Mouse (Mus musculus) fat pad, adult 2 months (tissue): Measurements from ENCODE around the gene Plxna2.

Experiments used
- DNase-seq: peaks from one replicate; pipeline ENCODE4 v3.0.0-alpha.2; 2011; ENCODE audit warnings: low read depth, low spot score; ENCODE audit errors: extremely low read depth

Plxna2 gene

DNA sequence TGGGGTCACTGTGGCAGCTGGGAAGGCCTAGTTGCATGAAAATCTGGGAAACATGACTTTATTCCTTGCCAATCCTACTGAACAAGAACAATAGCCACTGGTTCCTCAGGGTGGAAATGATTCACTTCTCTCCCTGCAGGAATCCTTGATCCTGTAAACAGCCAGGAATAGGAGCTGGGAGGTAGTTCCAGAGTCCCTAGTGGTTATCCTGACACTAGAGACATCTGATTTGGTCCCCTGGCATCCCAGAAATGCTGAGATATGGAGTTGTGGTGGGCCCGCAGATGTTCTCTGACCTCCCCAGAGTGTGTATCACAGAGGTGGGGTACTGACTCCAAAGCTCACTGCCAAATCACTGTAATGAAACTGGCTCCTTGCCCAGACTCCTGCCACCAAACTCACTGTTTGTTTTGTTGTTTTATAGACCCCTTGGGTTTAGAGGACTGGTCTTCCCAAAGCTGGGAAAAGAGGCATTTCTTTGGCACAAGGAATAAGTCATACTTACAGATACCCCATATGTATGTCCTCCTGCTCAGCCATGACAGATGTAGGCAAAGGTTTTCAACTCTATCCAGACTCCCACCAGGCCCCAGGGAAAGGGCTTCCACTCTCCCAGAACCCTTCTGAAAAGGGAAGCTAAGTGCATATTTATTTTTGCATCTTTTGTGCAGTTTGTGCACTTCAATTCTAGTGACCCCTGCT lies 40.6 kb downstream of the Plxna2 start:
- no peak for DNase-seq

GRCm38 (mm10) chr1:194660426-194661119 lies 42.6 kb downstream of the Plxna2 start:
- DNase-seq = no peak

GRCm38 (mm10) chr1:194663021-194663420 lies 45.0 kb downstream of the Plxna2 start:
- DNase-seq = no peak

- DNase-seq = no peak
Observed at GRCm38 (mm10) chr1:194665715-194666114, 47.7 kb downstream of the Plxna2 start.

GRCm38 (mm10) chr1:194671783-194672524 lies 53.9 kb downstream of the Plxna2 start:
- no peak for DNase-seq

DNA sequence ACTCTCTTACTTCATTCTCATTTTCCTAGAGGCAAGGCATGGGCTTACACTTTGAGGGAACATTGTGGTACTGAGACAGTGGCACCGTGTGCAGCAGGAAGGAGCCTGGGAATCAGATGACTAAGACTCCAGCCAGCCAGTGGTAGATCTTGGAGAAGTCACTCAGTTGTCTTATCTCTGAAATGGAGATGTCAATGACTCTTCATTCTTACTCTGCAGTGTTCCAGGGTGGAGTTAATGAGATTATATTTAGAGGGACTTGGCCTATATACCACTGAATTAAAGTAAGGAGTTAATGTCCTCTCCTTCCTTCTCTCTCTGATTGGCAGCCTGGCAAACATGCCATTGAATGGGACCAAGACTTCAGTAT lies 54.5 kb downstream of the Plxna2 start:
- DNase-seq = no peak

- DNase-seq = no peak
Observed at GRCm38 (mm10) chr1:194673229-194673628, 55.2 kb downstream of the Plxna2 start.

DNA sequence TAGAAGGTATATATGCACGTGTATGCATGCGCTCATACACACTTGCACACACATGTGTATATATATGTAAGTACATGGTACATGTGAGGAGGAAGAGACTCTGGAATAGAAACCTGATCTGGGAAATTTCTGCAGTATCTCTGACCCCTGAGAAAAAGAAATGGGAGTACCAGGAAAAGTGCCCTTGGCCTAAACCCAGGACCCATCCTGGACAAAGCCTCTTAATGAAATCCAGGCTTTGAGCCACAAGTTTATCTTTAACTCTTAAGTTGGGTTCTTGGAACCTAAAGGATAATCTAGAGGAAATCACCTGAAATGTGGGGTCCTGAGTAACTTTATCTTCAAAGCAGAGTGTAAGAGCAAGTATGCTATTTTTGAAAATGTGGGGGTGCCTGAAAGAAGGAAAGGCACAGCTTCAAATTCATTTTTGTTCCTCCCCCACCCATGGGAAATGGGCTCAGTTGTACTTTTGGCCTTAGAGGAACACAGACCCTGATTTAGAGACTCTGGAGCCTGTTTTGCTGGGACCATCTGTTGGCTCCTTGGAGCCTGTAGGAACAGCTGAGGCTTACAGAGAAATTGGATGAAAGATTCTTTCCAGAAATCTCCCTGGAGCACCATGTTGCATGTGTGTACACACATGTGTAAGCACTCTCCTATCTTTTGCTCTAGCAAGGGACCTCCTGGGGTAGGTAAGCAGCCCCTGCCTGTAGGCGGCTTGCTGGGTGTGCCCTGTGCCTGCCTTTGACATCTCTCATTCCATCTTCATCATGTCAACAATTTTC lies 57.3 kb downstream of the Plxna2 start:
- no peak for DNase-seq

- no peak for DNase-seq
Observed at GRCm38 (mm10) chr1:194675891-194676200, 57.8 kb downstream of the Plxna2 start.

- no peak for DNase-seq
Observed at GRCm38 (mm10) chr1:194677878-194678277, 59.9 kb downstream of the Plxna2 start.

DNA sequence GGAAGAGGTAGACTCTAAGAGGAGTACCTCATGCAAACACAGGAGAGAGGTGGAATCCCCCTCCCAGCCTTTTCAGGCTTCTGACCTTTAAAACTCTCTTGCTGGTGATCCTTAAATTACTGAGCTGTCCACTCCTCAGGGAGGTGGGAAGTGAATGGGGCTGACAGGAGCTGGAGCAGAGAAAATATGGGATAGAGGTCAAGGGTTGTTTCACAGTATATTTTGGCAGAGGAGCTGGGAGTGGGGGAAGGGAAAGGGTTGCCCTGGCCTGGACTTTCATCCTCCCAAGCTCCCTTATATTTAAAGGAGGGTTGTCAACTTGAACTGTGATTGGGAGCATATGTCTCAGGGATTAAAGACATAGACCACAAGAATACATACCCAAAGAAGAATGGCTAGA lies 61.1 kb downstream of the Plxna2 start:
- DNase-seq = no peak

DNA sequence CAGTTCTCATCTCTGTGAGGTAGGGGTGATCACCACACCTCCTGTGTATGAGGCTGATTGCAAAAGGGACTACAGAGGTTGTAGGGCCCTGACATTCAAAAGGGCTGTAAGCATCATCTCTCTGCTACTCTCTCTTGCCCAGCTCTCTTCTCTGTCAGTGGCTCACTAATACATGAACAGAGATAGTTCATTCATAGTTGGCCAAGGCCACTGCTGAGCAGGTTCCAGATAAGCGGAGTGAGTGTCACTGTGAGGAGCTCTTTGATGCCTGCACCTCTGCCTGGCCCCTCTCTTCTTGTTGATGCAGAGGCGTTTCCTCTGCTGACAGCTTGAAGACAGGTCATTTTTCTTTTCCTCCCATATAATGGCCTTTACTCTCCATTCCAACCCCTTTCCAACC lies 62.1 kb downstream of the Plxna2 start:
- DNase-seq = no peak

- no peak for DNase-seq
Observed at GRCm38 (mm10) chr1:194682021-194682420, 64.0 kb downstream of the Plxna2 start.

- no peak for DNase-seq
Observed at GRCm38 (mm10) chr1:194683132-194683531, 65.1 kb downstream of the Plxna2 start.

DNA sequence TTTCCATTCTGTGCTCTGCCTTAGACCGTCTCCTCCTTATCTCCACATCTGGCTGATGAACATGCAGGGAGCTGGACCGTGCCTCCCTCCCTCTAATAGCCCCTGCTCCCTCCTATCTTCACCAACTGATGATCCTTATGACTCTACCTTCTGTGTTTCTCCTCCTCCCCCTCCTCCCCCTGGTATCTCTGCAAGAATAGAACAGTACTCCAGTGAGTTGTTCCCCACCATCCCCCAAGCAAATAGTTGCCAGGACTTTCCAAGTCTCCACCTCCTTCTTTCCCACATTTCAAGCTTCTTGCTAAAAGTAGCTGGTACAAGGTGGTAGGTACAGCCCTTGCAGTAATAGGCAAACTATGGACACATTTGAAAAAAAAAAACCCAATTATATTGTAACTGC lies 67.9 kb downstream of the Plxna2 start:
- DNase-seq = no peak

GRCm38 (mm10) chr1:194687746-194688145 lies 69.7 kb downstream of the Plxna2 start:
- no peak for DNase-seq

DNA sequence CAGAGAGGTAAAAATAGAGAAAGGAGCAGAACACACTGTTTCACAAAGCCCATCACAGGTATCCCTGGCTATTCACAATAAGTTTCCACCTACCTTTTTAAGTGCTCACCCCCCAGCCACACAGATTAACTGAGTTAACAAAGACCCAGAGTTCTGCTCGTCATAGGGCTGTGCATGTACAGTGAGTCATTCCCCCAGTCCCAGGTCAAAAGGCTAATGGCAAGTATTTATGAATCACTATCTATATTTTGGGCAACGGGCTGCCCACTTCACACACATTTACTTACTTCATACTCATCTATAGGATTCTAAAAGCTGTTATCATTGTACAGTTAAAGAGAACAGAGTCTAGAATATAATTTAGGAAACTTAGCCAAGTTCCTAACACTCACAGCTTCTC lies 70.1 kb downstream of the Plxna2 start:
- DNase-seq = no peak

DNA sequence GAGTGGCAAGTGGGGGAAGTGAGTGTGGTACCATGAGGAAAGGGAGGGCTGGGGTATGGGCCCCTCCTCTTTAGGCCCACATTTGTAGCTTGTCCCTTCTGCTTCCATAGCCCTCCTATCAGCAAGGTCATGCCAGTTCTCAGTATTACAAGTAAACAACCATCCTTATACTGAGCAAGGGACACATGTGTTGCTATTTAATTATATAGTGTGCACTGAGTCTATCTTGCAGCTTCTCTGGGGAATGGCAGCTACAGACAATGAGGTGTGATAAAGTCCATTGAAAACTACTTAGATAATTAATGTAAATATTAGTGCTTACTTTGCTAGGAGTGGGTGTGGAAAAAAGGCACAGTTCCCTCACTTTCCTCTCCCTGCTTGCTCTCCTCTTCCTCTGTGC lies 75.0 kb downstream of the Plxna2 start:
- DNase-seq = no peak

GRCm38 (mm10) chr1:194693488-194693887 lies 75.5 kb downstream of the Plxna2 start:
- DNase-seq = no peak

- DNase-seq = no peak
Observed at GRCm38 (mm10) chr1:194694805-194695204, 76.8 kb downstream of the Plxna2 start.

DNA sequence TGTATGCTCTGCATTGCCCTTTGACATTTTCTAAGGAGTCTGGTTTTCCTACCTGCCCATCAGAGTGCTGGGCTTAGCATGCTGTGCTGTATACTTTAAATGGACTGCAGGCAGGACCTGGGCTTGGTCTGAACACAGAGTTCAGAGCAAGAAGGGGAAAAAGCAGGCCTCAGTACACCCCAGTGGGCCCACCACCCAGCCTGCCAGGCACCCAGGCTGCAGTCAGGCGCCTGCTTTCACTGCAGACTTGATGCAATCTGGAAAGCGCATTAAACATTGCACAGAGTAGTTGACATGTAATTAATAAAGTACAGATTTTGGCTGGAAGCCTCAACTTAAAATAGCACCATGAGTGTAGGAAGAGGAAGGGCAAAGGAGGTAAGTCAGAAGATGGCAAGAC lies 79.4 kb downstream of the Plxna2 start:
- DNase-seq = no peak
